Mouse (Mus musculus) liver, postnatal 0 days (tissue): ENCODE measurements around the gene Slc16a11. TPM values are rescaled to one million over a fixed set of nuclear protein-coding genes. Genes with fewer than 3 reads are reported as not detected.
A peak's percentile ranks its signal among the peaks of the same experiment; 100 is the strongest.

Source experiments
- ATAC-seq: fragments of 200-750 bp; cut with Nextera tagmentation; 2 replicates; pipeline ENCODE4 v1.8.0; 2017; ENCODE audit warnings: mild to moderate bottlenecking, moderate library complexity
- DNase-seq: peaks from one replicate; pipeline ENCODE4 v3.0.0-alpha.2; 2016
- H3K27ac ChIP-seq: fragments of 300-500 bp; sonication (generic); 2 replicates; pipeline ENCODE4 v1.5.1; 2014; ENCODE audit warnings: antibody characterized with exemption, moderate library complexity, mild to moderate bottlenecking, low read depth
- H3K27me3 ChIP-seq: fragments of 300-500 bp; sonication (generic); 2 replicates; pipeline ENCODE4 v1.6.1; 2014; ENCODE audit warnings: low read length, control low read depth, mixed read lengths; ENCODE audit not compliant: insufficient read depth
- H3K36me3 ChIP-seq: fragments of 300-500 bp; sonication (generic); replicated peaks from 2 replicates; pipeline ENCODE4 v1.6.1; 2014; ENCODE audit warnings: mild to moderate bottlenecking, control low read depth, low read length, moderate library complexity, mixed read lengths; ENCODE audit not compliant: insufficient read depth
- H3K4me1 ChIP-seq: fragments of 300-500 bp; sonication (generic); 2 replicates; pipeline ENCODE4 v1.6.1; 2014; ENCODE audit warnings: antibody characterized with exemption, mild to moderate bottlenecking, control low read depth; ENCODE audit not compliant: insufficient read depth
- H3K4me2 ChIP-seq: fragments of 300-500 bp; sonication (generic); 2 replicates; pipeline ENCODE4 v1.6.1; 2014; ENCODE audit warnings: low read depth, mild to moderate bottlenecking, low read length, moderate library complexity, mixed read lengths
- H3K4me3 ChIP-seq: fragments of 300-500 bp; sonication (generic); 2 replicates; pipeline ENCODE4 v1.5.1; 2014; ENCODE audit warnings: low read depth, low read length
- H3K9ac ChIP-seq: fragments of 300-500 bp; sonication (generic); replicated peaks from 2 replicates; pipeline ENCODE4 v1.6.1; 2014; ENCODE audit warnings: mild to moderate bottlenecking, moderate library complexity
- H3K9me3 ChIP-seq: fragments of 300-500 bp; sonication (generic); 2 replicates; pipeline ENCODE4 v1.6.1; 2016; ENCODE audit warnings: mild to moderate bottlenecking, control low read depth, low read length, mixed read lengths
- CTCF ChIP-seq: sonication (generic); IDR thresholded peaks from 2 replicates; pipeline ENCODE4 v1.5.1; 2016; ENCODE audit warnings: antibody characterized with exemption, low read depth
- EP300 ChIP-seq: IDR thresholded peaks from 2 replicates; pipeline ENCODE4 v1.6.1; 2016; ENCODE audit warnings: antibody characterized with exemption, low read depth, mild to moderate bottlenecking
- WGBS: fragments of 180-500 bp; shearing (Covaris S2); extraction: QIAGEN DNeasy Blood & Tissue Kit; methylation state at CpG from one replicate; pipeline ENCODE4 v1.1.7; 2014; ENCODE audit not compliant: insufficient replicate concordance; 5-methylcytosine and 5-hydroxymethylcytosine counted together
- polyA plus RNA-seq: library from polyadenylated mRNA; unstranded; fragments of >200 nt; fragmentation: Nextera tagmentation; extraction: Ambion mirVana; gene quantifications from 2 replicates; pipeline ENCODE4 v1.2.1, GENCODE M21; 2015

The Slc16a11 gene
- polyA plus RNA-seq, 1 experiment from 2014 or later, result 1.8 TPM

DNA sequence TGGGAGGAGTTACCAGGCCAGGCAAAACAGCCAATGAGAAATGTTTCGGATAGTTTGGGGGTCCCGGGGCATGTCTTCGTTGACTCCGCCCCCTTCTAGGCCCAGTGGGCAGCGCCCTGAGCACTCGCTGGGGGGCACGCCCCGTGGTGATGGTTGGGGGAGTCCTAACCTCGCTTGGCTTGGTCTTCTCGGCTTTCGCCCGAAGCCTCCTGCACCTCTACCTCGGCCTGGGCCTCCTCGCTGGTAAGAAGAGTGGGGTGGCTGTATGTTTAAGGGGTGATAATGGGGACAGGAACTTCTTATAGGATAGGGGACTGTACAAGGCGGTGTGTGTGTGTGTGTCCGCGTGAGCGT, 2.3 kb downstream of the Slc16a11 start:
- no peak for ATAC-seq

DNA sequence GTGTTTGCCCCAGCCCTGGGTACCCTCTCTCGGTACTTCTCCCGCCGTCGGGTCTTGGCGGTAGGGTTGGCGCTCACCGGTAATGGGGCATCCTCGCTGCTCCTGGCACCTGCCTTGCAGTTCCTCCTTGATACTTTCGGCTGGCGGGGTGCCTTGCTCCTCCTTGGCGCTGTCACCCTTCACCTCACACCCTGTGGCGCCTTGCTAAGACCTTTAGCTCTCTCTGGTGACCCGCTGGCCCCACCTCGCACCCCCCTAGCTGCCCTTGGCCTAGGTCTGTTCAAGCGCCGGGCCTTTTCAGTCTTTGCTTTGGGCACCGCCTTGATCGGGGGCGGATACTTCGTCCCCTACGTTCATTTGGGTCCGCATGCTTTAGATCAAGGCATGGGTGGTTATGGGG, 2.7 kb downstream of the Slc16a11 start:
- TF ChIP-seq CTCF (no peak), EP300 (no peak)
- Histone ChIP-seq H3K4me2 (no peak overlapping the region), H3K27me3 (peaks cover 35% of the 10 kb centered on the region), H3K27ac (no peak overlapping the region), H3K36me3 (no peaks in the 10 kb centered on the region), H3K4me3 (0 out of 2 replicates have a peak overlapping the region, but pooled peaks have one; percentile 32), H3K9ac (no peak overlapping the region), H3K4me1 (peaks cover 17% of the 10 kb centered on the region), H3K9me3 (no peaks in the 10 kb centered on the region)
- DNase-seq (no peak), ATAC-seq (no peak)
- 29% methylated on average over 22 of the region's 22 CpGs for WGBS

More for the DNA sequence above, 2.3 kb downstream of the Slc16a11 start:
- 14% methylated on average over 18 of the region's 18 CpGs for WGBS
- peak overlapping the region; percentile 64 for H3K4me2 ChIP-seq
- H3K36me3 ChIP-seq, result no peaks in the 10 kb centered on the region
- no peak overlapping the region for H3K27ac ChIP-seq
- peaks cover 13% of the 10 kb centered on the region for H3K4me1 ChIP-seq
- H3K27me3 ChIP-seq, result peaks cover 35% of the 10 kb centered on the region
- DNase-seq, result no peak
- H3K9ac ChIP-seq, result no peak overlapping the region
- peak overlapping the region; percentile 32; the same call in 1 of the 2 replicates for H3K4me3 ChIP-seq
- H3K9me3 ChIP-seq, result no peaks in the 10 kb centered on the region
- no peak for TF ChIP-seq EP300
- no peak for TF ChIP-seq CTCF

DNA sequence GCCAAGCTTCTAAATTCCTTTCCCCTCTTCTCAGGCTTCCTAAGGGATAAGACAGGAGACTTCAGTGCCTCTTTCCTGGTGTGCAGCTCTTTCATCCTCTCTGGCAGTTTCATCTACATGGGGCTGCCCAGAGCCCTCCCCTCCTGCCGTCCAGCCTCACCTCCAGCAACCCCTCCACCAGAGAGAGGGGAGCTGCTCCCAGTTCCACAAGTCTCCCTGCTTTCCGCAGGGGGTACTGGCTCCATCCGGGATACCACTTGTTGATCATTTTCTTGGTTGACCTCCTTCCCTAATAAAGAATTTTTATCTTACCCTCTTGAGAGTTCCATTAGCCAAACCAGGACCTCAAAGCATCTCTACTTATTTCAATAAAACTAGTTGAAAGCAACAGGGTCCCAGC, 3.6 kb downstream of the Slc16a11 start:
- Histone ChIP-seq H3K4me1 (peaks cover 22% of the 10 kb centered on the region), H3K9ac (no peak overlapping the region), H3K9me3 (no peaks in the 10 kb centered on the region), H3K27ac (no peak overlapping the region), H3K4me3 (no peak overlapping the region), H3K27me3 (peaks cover 35% of the 10 kb centered on the region), H3K36me3 (no peaks in the 10 kb centered on the region), H3K4me2 (no peak overlapping the region)
- 78% methylated on average over 3 of the region's 3 CpGs for WGBS
- no peak for DNase-seq
- no peak for ATAC-seq
- TF ChIP-seq EP300 (no peak), CTCF (no peak)

DNA sequence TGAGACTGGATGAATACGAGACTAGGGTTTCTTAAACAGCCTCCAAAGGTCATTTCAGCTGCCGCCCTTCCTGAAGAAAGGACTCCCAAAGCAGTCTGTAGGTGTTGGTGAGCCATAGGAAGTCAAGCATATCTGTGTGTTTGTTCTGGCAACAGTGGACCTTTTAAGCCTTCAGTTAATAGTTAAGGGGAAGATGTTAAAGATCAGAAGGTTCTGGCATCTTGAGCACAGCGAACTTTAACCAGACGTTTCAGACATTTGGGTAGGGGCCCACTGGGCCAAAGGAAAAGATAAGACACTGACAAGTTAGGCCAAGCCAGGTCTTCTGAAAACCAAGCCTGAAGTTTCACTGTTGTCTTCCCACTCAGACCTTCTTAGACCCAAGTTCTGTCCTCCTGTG, 5.5 kb downstream of the Slc16a11 start:
- Histone ChIP-seq H3K4me2 (no peak overlapping the region), H3K9me3 (no peaks in the 10 kb centered on the region), H3K27me3 (peaks cover 34% of the 10 kb centered on the region), H3K27ac (no peak overlapping the region), H3K4me1 (peaks cover 33% of the 10 kb centered on the region), H3K4me3 (no peak overlapping the region), H3K9ac (no peak overlapping the region), H3K36me3 (no peaks in the 10 kb centered on the region)
- 79% methylated on average over 4 of the region's 4 CpGs for WGBS
- DNase-seq (no peak), ATAC-seq (no peak)
- TF ChIP-seq CTCF (no peak), EP300 (no peak)

DNA sequence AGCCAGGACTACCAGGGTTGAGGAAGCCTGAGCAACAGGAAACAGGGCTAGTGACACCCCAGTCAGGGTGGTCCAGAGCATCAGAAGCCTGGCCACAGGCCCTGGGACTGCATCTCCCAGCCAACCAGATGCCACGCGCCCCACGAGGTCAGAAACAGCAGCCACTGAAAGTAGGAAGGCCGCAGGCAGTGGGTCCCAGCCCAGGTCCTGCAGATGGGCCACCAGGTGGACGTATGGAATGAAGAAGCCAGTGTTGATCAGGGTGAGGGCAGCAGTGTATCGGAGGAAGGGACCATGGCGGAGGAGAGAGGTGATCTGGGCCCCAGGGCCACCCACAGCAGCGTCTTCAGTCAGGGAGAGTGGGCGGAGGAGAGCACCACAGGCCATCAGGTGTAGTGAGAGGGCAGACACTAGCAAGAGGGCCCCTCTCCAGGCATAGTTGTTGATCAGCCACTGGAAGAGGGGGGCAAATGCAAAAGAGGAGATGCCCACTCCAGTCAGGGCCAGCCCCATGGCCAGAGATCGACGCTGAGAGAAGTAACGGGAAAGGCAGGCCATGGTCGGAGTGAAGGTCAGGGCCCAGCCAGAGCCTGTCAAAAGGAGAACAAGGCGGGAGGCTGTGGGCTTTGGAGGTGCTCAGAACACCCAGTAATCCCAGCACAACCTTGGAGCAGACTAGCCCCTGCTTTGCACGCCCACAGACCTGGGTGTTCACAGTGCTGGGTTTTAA, 6.4 kb downstream of the Slc16a11 start:
- ATAC-seq, result no peak
- no peak for TF ChIP-seq CTCF
- no peak for TF ChIP-seq EP300
- Histone ChIP-seq H3K36me3 (no peaks in the 10 kb centered on the region), H3K27ac (no peak overlapping the region), H3K4me2 (no peak overlapping the region), H3K4me3 (no peak overlapping the region), H3K9ac (no peak overlapping the region), H3K9me3 (no peaks in the 10 kb centered on the region), H3K4me1 (peaks cover 33% of the 10 kb centered on the region), H3K27me3 (peaks cover 25% of the 10 kb centered on the region)
- DNase-seq, result no peak
- 91% methylated on average over 15 of the region's 15 CpGs for WGBS

DNA sequence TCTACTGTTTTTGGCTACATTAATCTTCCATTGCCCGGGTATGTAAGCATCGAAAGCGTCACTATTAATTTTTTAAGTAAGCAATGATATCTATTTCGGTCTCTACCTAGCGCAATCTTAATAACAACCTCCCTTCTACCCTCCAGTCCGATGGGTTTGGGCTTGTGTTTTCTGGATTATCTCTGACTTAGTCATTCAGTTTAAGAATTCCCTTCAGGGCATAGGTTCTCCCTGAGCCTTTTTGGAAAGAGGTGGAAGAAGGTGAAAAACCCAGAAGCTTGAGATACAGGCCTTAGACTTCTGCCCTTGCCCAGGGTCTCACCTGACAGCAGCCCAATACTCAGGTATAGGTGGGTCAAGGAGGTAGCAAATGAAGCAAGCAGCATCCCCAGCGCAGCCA, 7.3 kb downstream of the Slc16a11 start:
- H3K4me1 ChIP-seq, result peaks cover 24% of the 10 kb centered on the region
- TF ChIP-seq EP300 (no peak), CTCF (no peak)

More for the DNA sequence above, 7.3 kb downstream of the Slc16a11 start:
- Histone ChIP-seq H3K4me3 (peak overlapping the region; percentile 61), H3K27me3 (peaks cover 17% of the 10 kb centered on the region), H3K9me3 (no peaks in the 10 kb centered on the region), H3K9ac (peak overlapping the region; percentile 73), H3K27ac (no peak overlapping the region; the same call in 1 of the 2 replicates), H3K4me2 (peak overlapping the region; percentile 97), H3K36me3 (no peaks in the 10 kb centered on the region)
- 65% methylated on average over 7 of the region's 7 CpGs for WGBS
- no peak for DNase-seq
- no peak for ATAC-seq
